Mouse (Mus musculus): ENCODE results near the gene Cyp2d11.

GRCm38 (mm10) chr15:82362234-82362633 lies 31.6 kb downstream of the Cyp2d11 start:
- TF ChIP-seq CTCF (IDR thresholded peaks at IDR 0.05; ENCODE audit: insufficient read depth, low read depth, low read length) (no peak), POLR2A (IDR thresholded peaks at IDR 0.05; ENCODE audit: insufficient read depth, low read depth, low read length) (no peak)

Data from olfactory bulb, adult 2 months (tissue).